Mouse (Mus musculus): ENCODE measurements at regions not wholly inside any gene's neighbourhood (a gene's known extent, or its start where the extent isn't known, plus 50 kb on each side); places are given as distances from the start of the nearest gene placed in this dataset.

DNA sequence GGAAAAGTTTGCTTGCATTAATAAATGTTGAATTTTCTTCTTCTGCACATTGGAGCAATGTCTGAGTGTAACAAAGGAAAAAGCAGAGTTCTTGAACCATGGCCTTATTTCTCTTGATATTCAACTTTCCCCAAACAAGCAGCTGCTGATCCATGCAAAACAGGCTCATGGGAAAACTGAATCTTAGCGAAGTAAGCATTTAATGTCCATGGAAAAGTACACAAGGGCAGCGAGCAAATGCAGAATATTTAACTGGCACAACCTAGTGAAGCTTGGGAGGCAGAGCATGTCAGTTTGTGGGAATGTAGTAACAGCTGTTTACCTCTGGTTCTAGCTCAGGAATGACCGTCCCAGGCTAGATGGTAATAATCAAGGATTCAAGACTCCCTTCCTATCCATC is 766.7 kb downstream of the Nr2f2 start:
- Histone ChIP-seq H3K9ac (no peak overlapping the region), H3K4me3 (replicated peaks) (no peak overlapping the region), H3K4me1 (no peaks in the 10 kb centered on the region), H3K4me2 (replicated peaks) (no peak overlapping the region), H3K27ac (replicated peaks) (no peak overlapping the region), H3K27me3 (no peaks in the 10 kb centered on the region), H3K9me3 (replicated peaks) (no peaks in the 10 kb centered on the region), H3K36me3 (no peaks in the 10 kb centered on the region)
- ATAC-seq (ENCODE audit: insufficient number of reproducible peaks, low FRiP score, low TSS enrichment, low read depth): no peak
- WGBS: 62% methylated on average over 3 of the region's 3 CpGs

DNA sequence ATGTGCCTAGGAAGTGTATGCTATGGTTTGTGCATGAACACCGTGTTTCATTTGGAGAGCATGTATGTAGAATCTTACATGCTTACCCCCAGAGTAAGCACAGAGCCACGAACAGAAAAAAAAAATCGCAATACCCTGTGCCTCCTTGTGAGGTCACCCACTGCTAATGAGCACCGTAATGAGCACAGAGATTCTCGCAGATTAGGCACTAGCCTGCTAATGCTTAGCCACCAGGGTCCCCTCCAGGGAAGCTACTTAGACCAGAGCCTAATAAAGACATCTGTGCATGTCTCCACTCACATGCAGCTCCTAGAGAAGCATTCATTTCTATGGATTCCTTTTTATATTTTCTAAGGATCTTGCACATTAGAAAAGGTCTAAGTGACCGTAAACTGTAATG is 780.8 kb downstream of the Nr2f2 start:
- Histone ChIP-seq H3K9ac (no peak overlapping the region), H3K27me3 (no peaks in the 10 kb centered on the region), H3K27ac (replicated peaks) (no peak overlapping the region), H3K4me3 (replicated peaks) (no peak overlapping the region), H3K36me3 (no peaks in the 10 kb centered on the region), H3K4me1 (no peaks in the 10 kb centered on the region), H3K9me3 (replicated peaks) (no peaks in the 10 kb centered on the region), H3K4me2 (replicated peaks) (no peak overlapping the region)
- no peak for ATAC-seq (ENCODE audit: insufficient number of reproducible peaks, low FRiP score, low TSS enrichment, low read depth)
- WGBS: 47% methylated on average over 6 of the region's 6 CpGs

DNA sequence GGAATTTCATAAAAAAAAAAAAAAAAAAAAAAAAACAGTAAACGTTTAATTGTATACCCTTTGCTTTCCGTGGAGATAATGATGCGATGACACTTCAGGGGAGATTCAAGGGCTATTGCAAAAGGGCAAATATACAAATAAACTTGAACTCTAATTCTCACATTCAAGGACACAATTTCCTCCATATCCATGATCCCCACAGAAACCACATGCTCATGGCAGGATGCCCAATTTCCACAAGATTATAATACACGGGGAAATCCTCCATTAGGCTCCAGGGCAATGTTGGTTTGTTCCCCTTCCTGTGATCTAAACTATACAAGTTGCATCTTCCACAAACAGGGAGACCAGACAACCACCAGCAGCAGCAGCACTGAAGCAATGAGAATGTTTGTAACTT is 781.4 kb downstream of the Nr2f2 start:
- Histone ChIP-seq H3K36me3 (no peaks in the 10 kb centered on the region), H3K9me3 (replicated peaks) (no peaks in the 10 kb centered on the region), H3K4me2 (replicated peaks) (no peak overlapping the region), H3K27me3 (no peaks in the 10 kb centered on the region), H3K4me1 (no peaks in the 10 kb centered on the region), H3K27ac (replicated peaks) (no peak overlapping the region), H3K4me3 (replicated peaks) (no peak overlapping the region), H3K9ac (no peak overlapping the region)
- ATAC-seq (ENCODE audit: insufficient number of reproducible peaks, low FRiP score, low TSS enrichment, low read depth): no peak
- WGBS: 56% methylated on average over 4 of the region's 4 CpGs

DNA sequence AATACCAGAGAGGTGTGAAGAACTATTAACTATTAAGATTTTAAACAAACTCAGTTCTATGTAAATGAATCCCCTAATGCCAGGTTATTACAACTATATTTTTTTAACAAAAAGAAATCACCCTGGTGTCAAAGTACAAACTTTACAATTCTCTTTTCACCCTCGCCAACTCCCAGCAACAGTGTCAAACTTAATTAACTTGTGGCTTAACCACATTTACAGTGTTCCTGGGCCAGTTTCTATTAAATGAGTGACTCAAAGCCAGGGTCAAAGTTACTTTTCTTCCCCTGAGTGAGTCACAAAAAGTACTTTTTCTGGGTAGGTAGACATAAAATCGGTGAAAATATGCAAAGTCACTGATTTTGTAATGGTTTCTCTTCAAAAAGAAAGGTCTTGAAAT is 782.0 kb downstream of the Nr2f2 start:
- Histone ChIP-seq H3K27ac (replicated peaks) (no peak overlapping the region), H3K4me2 (replicated peaks) (no peak overlapping the region), H3K9me3 (replicated peaks) (no peaks in the 10 kb centered on the region), H3K4me1 (no peaks in the 10 kb centered on the region), H3K36me3 (no peaks in the 10 kb centered on the region), H3K9ac (no peak overlapping the region), H3K4me3 (replicated peaks) (no peak overlapping the region), H3K27me3 (no peaks in the 10 kb centered on the region)
- WGBS: 76% methylated on average over 2 of the region's 2 CpGs
- ATAC-seq (ENCODE audit: insufficient number of reproducible peaks, low FRiP score, low TSS enrichment, low read depth): no peak

DNA sequence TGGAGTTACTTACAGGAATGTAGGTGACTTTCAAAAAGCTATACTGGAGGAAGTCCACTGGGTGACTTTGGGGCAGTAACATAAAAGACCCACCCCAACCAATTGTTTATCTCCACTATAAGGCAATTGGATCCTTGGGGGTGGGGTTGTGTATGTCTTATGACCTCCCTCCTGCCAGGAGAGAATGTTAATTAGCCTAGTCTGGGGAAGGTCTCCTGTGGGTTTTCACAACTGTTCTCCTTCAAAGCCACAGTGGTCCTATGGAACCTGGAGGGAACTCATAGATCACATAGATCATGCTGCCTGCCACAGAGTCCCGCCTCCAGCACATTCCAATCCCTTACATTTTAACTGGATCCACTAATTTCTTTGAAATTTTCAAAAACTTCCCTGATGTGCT is 782.6 kb downstream of the Nr2f2 start:
- Histone ChIP-seq H3K27ac (replicated peaks) (no peak overlapping the region), H3K4me3 (replicated peaks) (no peak overlapping the region), H3K36me3 (no peaks in the 10 kb centered on the region), H3K4me1 (no peaks in the 10 kb centered on the region), H3K9ac (no peak overlapping the region), H3K27me3 (no peaks in the 10 kb centered on the region), H3K9me3 (replicated peaks) (no peaks in the 10 kb centered on the region), H3K4me2 (replicated peaks) (no peak overlapping the region)
- WGBS: 63% methylated on average over 1 of the region's 1 CpGs
- ATAC-seq (ENCODE audit: insufficient number of reproducible peaks, low FRiP score, low TSS enrichment, low read depth): no peak

GRCm38 (mm10) chr7:69581668-69582067 is 784.9 kb downstream of the Nr2f2 start:
- no peaks in the 10 kb centered on the region for H3K4me1 ChIP-seq
- 78% methylated on average over 6 of the region's 6 CpGs for WGBS
- H3K27ac ChIP-seq (replicated peaks): no peak overlapping the region
- ATAC-seq (ENCODE audit: insufficient number of reproducible peaks, low FRiP score, low TSS enrichment, low read depth): no peak
- no peak overlapping the region for H3K4me2 ChIP-seq (replicated peaks)
- no peaks in the 10 kb centered on the region for H3K9me3 ChIP-seq (replicated peaks)
- H3K27me3 ChIP-seq: no peaks in the 10 kb centered on the region
- no peak overlapping the region for H3K4me3 ChIP-seq (replicated peaks)
- no peaks in the 10 kb centered on the region for H3K36me3 ChIP-seq
- no peak overlapping the region for H3K9ac ChIP-seq

DNA sequence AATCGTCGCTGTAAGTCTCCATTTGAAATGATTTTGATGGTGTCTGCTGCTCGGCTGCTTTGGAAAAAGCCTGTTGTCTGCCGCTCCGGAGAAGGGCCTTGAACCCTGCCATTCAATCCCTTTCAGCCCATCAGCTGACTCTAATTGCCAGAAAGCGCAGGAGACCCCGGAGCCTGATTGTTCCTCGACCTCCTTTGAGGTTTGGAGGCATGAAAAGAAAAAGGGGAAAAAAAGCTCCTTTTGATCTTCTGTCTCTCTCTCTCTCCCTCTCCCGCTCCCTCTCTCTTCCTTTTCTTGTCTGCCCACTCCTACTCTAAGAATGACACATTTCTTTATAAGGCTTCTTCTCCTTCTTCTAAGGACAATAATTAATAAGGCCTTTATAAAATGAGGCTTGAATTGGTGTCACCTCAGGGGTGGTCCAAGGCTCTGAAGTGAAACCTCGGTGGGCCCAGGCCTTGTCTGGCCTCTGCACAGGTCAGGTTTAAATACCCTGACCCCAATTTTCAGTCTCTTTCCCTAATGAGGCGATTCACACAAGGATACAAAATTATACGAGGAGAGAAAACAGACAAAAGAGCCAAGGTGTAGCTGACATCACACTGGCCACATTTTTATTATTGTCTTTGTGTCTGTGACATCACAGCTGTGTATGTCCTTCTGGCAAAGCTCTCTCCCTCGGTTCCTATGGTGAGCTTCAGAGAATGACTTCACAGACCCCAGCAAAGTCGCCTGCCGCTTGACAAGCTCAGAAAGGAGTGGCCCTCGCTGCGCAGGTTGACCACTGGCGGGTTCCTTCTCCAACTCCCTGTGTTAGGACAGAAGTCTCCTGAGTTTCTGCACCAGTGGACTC is 787.4 kb downstream of the Nr2f2 start:
- Histone ChIP-seq H3K9me3 (replicated peaks) (no peaks in the 10 kb centered on the region), H3K27ac (replicated peaks) (no peak overlapping the region), H3K4me1 (no peaks in the 10 kb centered on the region), H3K27me3 (no peaks in the 10 kb centered on the region), H3K9ac (no peak overlapping the region), H3K4me2 (replicated peaks) (no peak overlapping the region), H3K4me3 (replicated peaks) (no peak overlapping the region), H3K36me3 (no peaks in the 10 kb centered on the region)
- ATAC-seq (ENCODE audit: insufficient number of reproducible peaks, low FRiP score, low TSS enrichment, low read depth): no peak
- 37% methylated on average over 18 of the region's 18 CpGs for WGBS

DNA sequence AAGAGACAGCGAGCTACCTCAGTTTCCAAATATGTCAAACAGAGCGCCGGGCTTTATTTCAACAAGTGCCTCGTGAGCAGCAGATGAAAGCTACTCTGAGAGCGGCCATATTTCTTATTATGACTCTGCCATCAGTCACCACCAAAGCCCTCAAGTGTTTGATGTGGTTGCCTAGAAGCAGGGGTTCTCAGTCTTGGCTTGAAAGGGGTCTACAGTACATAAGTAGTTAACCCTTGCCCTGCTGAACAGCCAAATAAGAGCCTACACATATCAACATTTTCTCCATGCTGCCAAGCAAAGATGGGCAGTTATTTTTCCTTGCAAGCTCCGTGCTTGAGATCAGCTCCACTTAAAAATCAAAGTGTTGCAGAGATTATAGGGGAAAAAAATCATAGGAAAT is 788.8 kb downstream of the Nr2f2 start:
- Histone ChIP-seq H3K4me2 (replicated peaks) (no peak overlapping the region), H3K36me3 (no peaks in the 10 kb centered on the region), H3K9ac (no peak overlapping the region), H3K4me3 (replicated peaks) (no peak overlapping the region), H3K9me3 (replicated peaks) (no peaks in the 10 kb centered on the region), H3K27ac (replicated peaks) (no peak overlapping the region), H3K4me1 (no peaks in the 10 kb centered on the region), H3K27me3 (no peaks in the 10 kb centered on the region)
- WGBS: 50% methylated on average over 6 of the region's 6 CpGs
- no peak for ATAC-seq (ENCODE audit: insufficient number of reproducible peaks, low FRiP score, low TSS enrichment, low read depth)

DNA sequence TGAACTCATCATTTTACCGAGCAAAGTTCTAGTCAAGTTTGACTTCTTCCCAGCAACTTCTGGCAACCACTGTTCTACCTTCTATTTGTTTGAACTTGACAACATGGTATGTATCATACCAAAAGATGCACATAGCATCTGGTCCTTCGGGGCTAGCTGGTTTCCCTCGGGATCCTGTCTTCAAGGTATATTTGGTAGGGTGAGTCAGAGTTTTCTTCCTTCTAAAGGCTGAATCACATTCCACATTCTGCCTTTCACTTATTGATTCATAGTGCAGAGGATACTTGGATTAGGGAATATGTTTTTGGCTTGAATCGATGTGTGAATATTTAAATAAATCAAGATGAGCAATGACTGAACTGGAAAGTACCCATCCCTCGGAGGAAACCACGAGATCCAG is 789.9 kb downstream of the Nr2f2 start:
- H3K27me3 ChIP-seq: no peaks in the 10 kb centered on the region
- H3K4me3 ChIP-seq (replicated peaks): no peak overlapping the region
- H3K9ac ChIP-seq: no peak overlapping the region
- H3K9me3 ChIP-seq (replicated peaks): no peaks in the 10 kb centered on the region
- WGBS: 79% methylated on average over 6 of the region's 6 CpGs
- no peaks in the 10 kb centered on the region for H3K4me1 ChIP-seq
- H3K36me3 ChIP-seq: no peaks in the 10 kb centered on the region
- H3K4me2 ChIP-seq (replicated peaks): no peak overlapping the region
- H3K27ac ChIP-seq (replicated peaks): no peak overlapping the region
- no peak for ATAC-seq (ENCODE audit: insufficient number of reproducible peaks, low FRiP score, low TSS enrichment, low read depth)

DNA sequence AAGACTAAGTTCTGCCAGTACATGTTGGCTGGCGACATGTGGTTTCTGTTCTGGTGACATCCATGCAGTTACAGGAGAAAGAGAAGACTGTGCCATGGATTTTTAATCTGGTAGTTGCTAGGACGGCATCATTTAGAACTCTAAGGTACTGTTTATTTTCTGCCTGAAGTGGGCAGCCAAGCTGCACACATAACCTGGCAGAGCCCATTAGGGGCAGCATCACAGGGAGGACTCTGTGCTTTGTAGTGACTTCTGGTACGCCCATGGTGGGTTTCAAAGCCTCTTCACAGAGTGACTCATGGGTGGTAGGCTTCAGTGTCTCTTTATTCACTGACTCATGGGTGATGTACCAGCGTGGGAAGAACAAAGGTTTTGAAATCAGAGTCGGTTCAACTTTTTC is 792.8 kb downstream of the Nr2f2 start:
- Histone ChIP-seq H3K36me3 (no peaks in the 10 kb centered on the region), H3K27ac (replicated peaks) (no peak overlapping the region), H3K9me3 (replicated peaks) (no peaks in the 10 kb centered on the region), H3K4me2 (replicated peaks) (no peak overlapping the region), H3K4me1 (no peaks in the 10 kb centered on the region), H3K27me3 (no peaks in the 10 kb centered on the region), H3K4me3 (replicated peaks) (no peak overlapping the region), H3K9ac (no peak overlapping the region)
- ATAC-seq (ENCODE audit: insufficient number of reproducible peaks, low FRiP score, low TSS enrichment, low read depth): no peak
- WGBS: 63% methylated on average over 5 of the region's 5 CpGs

DNA sequence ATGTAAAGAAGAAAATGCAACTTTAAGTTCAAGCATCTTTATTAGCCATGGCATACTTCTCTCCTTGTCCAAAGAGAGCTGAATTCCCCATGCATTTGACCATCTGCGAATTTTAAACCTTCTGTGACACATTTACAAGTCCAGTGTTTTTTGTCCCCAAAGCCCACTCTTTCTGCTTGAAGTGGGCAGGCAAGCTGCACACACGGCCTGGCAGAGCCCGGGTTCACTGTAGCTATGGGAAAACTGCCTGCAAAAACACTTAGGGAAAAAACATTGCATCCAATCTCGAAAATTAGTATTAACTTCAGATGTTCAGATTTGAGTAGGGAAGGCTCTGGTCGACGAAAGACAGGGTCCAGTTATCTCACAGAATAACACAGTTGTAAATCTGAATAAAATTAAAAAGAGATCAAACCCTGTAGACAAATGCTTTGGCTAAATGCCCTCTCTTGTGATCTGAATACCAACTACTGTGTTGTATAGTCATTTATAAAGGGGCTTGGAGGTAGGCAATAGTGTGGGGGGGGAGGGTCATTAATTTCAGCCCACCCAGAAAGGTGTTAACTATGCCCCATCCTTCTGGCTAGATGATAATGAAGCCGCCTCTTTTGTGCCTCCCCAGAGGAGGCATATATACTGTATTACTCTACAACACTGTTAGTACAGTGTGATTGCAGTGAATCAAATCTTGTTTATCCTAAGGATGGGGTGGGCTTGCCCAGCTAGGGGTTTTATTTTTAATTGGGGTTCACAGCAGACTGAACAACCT is 793.7 kb downstream of the Nr2f2 start:
- Histone ChIP-seq H3K9me3 (replicated peaks) (no peaks in the 10 kb centered on the region), H3K27ac (replicated peaks) (no peak overlapping the region), H3K4me2 (replicated peaks) (no peak overlapping the region), H3K27me3 (no peaks in the 10 kb centered on the region), H3K36me3 (no peaks in the 10 kb centered on the region), H3K9ac (no peak overlapping the region), H3K4me1 (no peaks in the 10 kb centered on the region), H3K4me3 (replicated peaks) (no peak overlapping the region)
- WGBS: 59% methylated on average over 7 of the region's 7 CpGs
- ATAC-seq (ENCODE audit: insufficient number of reproducible peaks, low FRiP score, low TSS enrichment, low read depth): no peak

DNA sequence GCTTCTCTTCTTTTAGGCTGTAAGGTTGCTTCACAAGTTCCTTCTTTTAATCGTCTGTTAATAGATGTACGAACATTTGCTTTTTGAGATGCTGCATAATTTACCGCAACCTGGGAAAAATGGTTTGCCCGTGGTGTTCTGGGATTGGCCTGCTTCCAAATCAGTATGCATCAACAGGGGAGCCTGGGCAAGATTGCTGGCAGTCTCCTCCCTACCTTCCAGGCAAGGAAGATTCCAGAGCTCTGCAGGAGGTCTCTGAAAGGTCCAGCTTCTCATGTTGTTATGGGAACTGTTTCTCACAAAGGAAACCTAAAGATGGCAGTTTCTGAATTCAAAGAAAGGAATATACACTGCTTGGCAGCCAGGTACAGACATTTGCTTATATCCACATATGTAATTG is 799.6 kb downstream of the Nr2f2 start:
- WGBS: 49% methylated on average over 4 of the region's 4 CpGs
- H3K4me3 ChIP-seq (replicated peaks): no peak overlapping the region
- H3K27ac ChIP-seq (replicated peaks): no peak overlapping the region
- no peaks in the 10 kb centered on the region for H3K4me1 ChIP-seq
- no peak overlapping the region for H3K4me2 ChIP-seq (replicated peaks)
- no peaks in the 10 kb centered on the region for H3K27me3 ChIP-seq
- H3K36me3 ChIP-seq: no peaks in the 10 kb centered on the region
- no peak overlapping the region for H3K9ac ChIP-seq
- ATAC-seq (ENCODE audit: insufficient number of reproducible peaks, low FRiP score, low TSS enrichment, low read depth): no peak
- H3K9me3 ChIP-seq (replicated peaks): no peaks in the 10 kb centered on the region

Data from embryonic facial prominence, embryonic 15.5 days (tissue).